Mouse (Mus musculus) cerebellum, adult 2 months (tissue): ENCODE measurements around the gene Ppp1r21.

Experiments used
- CTCF ChIP-seq: fragments of 200-500 bp; IDR thresholded peaks from 2 replicates; pipeline ENCODE4 v1.5.1; 2011; ENCODE audit warnings: low read depth, mild to moderate bottlenecking, control low read depth, low read length, moderate library complexity, borderline replicate concordance; ENCODE audit not compliant: insufficient read depth
- POLR2A ChIP-seq: fragments of 200-500 bp; IDR thresholded peaks from 2 replicates; pipeline ENCODE4 v1.6.1; 2011; ENCODE audit warnings: low read length, control low read depth, borderline replicate concordance; ENCODE audit not compliant: insufficient read depth

DNA sequence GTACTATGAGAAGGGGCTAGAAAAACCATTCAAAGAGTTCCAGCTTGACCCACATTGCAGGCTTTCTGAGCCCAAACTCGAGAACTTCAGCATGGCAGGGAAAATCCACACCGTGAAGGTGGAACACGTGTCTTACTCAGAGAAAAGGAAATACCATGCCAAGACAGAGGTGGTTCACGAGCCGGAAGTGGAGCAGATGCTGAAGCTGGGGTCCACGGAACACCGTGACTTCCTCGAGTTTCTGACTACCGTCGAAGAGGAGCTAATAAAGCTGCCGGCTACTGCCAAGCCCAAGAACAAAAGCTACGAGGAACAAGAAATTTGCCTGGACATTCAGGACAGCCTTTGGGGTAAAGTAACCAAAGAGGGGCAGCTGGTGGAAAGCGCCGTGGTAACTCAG, 106.2 kb downstream of the Ppp1r21 start:
- TF ChIP-seq CTCF (no peak), POLR2A (no peak)
